Mouse (Mus musculus): ENCODE data around the gene Sgsm2. TPM values are rescaled to one million over a fixed set of nuclear protein-coding genes. Genes with fewer than 3 reads are reported as not detected.

Sgsm2 gene
- total RNA-seq, 2 experiments from 2014 or later, result 3.0 to 6.7 TPM

DNA sequence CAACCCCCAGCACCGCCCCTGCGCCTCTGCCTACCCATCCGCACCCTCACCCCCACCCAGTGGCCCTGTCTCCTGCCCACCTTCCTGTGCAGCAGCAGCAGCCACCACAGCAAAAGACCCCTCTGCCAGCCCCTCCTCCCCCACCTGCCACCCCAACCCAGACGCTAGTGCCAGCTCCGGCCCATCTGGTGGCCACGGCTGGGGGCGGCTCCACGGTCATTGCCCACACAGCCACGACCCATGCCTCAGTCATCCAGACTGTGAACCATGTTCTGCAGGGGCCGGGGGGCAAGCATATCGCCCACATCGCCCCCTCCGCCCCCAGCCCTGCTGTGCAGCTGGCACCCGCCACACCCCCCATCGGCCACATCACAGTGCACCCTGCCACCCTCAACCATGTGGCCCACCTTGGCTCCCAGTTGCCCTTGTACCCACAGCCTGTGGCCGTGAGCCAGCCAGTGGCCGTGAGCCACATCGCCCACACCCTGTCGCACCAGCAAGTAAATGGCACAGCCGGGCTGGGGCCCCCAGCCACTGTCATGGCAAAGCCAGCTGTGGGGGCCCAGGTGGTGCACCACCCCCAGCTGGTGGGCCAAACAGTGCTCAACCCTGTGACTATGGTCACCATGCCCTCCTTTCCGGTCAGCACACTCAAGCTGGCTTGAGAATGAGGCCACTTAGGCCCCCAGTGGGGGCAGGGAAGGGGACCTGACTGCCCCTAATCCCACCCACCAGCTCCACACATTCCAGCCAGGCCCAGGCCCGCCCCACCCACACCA lies 54.0 kb downstream of the Sgsm2 start:
- ATAC-seq (replicated peaks; ENCODE audit: poor library complexity, severe bottlenecking), result no peak

DNA sequence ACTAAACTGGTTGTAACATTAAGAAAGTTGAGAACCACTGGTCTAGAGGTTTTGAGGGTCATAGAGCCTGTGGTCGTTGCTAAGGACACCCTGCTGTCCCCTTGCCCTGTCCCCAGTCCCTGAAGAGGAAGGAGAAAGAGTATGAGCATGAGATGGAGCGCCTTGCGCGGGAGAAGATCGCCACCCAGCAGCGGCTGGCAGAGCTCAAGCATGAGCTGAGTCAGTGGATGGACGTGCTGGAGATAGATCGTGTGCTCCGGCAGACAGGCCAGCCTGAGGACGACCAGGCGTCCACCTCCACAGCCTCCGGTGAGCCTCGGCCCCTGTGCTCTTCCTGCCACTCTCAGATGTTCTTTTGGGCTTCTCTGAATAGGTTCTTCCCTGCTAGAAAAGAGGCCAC lies 54.8 kb downstream of the Sgsm2 start:
- ATAC-seq (replicated peaks; ENCODE audit: poor library complexity, severe bottlenecking), result no peak

DNA sequence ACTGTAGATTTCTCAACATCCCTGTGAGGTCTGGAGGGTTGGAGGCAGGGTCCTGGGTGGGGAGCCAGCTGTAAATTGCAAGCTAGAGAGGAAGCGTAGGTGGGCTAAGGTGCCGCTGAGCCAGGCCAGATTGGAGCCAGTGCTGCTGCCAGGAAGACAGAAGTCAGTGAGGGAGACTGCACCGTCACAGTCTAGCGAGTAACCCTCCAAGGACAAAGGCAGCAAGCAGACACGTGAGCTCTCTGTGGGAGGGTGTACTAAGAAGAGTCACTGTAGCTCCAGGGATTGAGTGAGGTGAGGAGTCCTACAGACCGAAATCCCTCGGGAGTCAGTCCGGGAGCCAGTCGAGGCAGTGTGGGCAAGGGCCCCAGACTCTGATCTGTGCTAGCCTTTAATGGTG lies 55.5 kb downstream of the Sgsm2 start:
- ATAC-seq (replicated peaks; ENCODE audit: poor library complexity, severe bottlenecking), result no peak

DNA sequence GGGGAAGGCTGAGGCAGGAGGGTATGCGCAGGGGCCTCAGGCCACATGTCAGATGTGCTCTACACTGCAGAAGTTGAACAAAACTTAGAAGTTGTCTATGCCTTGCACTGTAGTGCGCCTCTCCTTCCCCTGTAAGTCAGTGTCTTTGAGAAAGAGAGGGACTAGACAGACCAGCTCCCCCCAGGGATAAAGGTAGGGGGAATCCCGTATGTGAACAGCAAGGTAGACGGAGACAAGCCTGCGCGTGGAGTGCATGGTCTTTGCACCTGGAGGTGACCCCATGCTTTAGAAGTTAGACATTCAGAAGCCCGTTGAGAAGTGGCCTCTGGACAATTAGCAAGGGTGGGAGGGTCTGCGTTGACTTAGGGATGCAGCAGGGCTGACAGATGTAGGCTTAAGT lies 56.1 kb downstream of the Sgsm2 start:
- no peak for ATAC-seq (replicated peaks; ENCODE audit: poor library complexity, severe bottlenecking)

DNA sequence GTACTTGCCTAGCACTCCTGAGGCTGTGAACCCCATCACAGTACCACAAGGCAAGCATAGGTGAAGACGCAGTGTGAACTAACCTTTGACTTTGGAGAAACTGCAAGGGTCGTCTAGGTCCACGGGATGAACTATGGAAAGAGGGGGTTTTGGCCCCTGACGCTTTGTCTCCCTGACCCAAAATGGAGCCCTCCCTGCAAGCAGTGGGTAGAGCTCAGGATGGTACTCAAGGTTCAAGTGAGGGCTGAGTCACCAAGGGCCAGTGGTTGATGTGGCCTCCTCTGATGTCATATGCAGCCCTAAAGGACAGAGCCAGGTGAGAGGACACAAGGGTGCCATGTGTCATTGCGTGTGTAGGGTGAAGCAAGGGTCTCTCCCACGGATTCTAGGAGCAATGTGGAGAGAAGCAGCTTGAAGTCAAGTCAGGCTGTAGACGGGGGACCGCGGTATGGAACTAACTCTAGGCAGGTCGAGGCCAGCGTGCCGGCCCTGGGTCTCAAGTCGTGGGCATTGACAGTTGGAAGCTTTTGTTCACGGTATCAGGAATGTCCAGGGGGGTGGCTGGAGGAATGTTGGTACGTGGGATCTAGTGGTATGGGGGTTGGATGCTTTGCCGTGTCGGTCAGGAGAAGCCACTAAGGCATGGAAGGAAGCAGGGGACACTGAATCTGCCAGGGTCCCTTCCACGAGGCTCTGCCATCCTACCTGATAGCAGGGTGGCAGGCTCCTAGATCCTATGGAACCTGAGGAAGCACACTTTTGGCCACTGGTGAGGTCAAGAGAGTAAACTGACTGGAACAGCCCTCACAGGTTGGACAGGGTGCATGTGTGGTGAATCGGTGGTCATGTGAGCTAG lies 56.8 kb downstream of the Sgsm2 start:
- ATAC-seq (replicated peaks; ENCODE audit: poor library complexity, severe bottlenecking), result no peak

DNA sequence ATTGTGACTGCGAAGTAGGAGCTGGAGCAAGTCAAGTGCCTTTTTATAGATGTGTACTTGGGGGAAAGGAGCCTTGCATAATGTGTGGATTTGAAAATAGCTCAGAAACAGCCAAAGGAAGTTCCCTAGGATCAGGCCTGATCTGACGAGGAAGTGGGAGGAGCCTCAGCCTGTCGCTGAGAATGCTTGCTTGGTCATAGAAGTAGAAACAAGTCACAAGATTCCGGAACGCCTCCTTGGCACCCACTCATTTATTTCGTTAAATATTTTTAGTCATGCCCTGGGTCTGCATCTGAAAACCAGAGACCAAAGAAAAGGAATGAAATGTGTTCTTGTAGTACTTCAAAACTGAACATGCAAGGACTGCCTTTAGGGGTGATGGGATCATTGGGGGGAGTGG lies 57.9 kb downstream of the Sgsm2 start:
- ATAC-seq (replicated peaks; ENCODE audit: poor library complexity, severe bottlenecking), result peak; percentile 43

DNA sequence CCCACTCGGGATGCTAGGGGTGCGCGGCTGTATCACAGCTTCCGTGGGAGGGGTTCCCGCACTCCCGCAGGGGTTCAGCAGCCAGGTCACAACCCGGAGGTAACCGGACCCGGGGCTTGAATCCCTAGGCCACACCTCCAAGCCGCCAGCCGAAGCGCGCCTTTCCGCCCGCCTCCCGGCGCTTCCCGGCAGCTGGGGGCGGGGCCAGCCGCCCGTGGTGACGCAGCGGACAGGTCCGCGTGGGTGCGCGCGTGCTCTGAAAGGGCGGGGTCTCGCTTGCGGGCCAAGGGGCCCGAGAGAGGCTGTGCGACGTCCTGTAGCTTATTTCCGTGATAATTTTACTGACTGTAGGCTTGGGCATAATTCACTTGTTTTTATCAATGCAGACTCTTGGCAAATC lies 58.4 kb downstream of the Sgsm2 start:
- ATAC-seq (replicated peaks; ENCODE audit: poor library complexity, severe bottlenecking), result peak; percentile 59

DNA sequence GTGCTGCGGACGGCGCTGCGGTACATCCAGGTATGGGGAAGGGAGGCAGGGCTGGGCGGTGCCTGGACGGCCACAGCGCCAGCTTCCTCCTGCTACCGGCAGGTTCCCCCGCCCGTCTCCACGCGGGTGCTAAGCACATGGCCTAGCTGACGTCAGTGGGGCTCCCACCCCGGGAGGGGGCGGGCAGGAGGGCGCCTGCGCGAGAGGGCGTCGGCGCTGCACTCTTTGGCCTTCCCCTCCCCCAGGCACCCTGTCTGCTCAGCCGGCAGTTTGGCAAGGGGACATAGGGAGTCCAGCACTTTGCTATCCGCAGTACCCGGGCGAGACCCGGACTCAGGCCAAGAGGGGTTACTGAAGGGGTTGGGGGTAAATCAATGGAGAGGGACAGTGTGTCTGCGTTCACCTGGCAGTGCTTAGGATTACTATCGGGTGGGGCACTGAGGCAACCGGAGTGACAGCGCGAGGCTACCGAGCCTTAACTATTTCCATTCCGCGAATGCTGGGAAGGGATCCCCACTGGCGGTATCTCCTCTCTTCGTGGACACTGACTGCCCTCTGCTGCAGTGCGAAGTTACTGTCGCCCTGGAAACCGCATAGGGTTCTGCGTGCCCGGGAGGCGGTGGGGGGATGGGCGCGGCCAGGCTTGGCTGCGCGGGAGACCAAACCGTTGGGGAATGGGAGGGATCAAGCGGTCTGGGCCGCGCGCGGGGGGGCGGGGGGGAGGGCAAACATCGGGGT lies 59.0 kb downstream of the Sgsm2 start:
- ATAC-seq (replicated peaks; ENCODE audit: poor library complexity, severe bottlenecking), result peak; percentile 62

DNA sequence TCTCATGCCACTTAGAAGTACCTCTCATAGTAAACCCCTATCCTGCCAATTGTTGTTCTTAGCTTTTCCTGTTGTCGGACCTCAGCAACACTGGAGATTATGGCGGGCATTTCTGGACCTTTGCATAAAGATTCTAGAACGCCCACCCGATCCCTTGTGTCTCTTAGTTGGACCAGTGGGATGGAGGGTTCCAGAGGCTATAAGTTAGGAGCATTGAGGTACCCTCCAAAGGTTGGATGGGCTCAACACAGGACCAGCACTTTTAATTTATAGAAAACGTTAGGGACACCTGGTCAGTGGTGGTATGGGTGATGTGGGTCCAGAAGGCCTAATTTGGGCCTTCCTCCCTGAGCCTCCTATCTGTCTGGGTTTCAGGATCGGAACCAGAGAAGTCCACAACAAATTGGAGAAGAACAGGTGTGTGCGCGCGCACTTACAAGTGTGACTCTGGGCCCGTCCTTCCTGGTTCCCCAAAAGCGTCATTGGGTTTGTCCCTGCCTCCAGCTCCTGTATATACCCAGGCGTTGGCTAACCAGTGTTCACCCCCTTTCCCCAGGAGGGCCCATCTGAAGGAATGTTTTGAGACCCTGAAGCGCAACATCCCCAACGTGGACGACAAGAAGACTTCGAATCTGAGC lies 59.7 kb downstream of the Sgsm2 start:
- ATAC-seq (replicated peaks; ENCODE audit: poor library complexity, severe bottlenecking), result peak; percentile 14

DNA sequence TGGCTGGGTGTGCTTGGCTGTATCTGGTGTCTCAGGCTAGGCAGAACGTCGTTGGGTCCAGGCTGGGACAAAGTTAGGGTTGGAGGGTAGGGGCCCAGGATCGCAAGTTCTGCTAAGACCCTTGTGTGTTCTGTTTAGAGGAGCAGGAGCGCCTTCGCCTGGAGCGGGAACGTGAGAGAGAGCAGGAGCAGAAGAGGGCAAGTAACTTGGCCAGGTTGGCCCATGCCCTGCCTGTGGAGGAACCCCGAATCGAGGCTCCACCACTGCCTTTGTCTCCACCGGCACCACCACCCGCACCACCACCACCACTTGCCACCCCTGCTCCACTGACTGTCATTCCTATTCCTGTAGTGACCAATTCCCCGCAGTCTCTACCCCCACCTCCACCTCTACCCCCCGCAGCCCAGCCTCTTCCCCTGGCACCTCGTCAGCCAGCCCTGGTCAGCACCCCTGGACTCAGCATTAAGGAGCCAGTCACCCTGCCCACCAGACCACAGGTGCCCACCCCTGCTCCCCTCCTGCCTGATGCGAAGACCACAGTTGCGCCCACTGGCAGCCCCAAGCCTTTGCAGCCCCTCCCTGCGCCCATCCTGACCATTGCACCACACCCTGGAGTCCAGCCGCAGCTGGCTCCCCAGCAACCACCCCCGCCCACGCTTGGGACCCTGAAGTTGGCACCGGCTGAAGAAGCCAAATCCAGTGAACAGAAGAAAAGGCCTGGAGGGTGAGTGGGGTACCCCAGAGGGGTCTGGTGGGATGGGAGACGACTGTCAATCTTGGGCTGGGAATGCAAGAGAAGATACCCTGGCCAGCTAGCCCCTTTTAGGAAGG lies 60.4 kb downstream of the Sgsm2 start:
- no peak for ATAC-seq (replicated peaks; ENCODE audit: poor library complexity, severe bottlenecking)

DNA sequence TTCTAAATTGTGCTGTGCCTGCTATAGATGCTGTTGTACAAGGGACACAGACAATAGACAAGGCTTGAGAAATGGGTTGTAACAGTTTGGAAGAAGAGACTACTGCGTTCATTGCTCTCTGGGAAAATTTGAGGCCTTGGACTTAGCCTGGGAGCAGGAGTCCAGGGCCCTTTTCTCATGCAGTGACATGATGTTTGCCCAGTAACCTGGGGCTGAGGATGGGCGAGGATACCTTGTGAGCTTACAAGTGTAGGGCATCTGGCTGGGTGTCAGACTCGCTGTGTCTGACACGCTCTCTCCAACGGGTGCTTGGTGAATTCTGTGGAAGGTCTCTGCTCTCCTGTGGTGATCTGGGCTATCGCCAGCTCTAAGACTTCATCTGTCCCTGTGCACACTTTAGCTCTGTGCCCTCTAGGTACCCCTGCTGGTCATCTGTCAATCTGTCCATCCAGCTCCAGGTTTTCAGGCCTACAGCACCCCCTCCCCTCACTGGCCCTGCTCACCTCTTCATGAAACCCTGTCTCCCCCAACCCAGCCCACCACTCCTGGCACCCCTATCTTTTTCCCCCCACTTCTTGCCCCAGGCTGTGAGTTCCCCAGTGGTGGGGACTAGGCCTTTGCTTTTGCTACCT lies 61.2 kb downstream of the Sgsm2 start:
- no peak for ATAC-seq (replicated peaks; ENCODE audit: poor library complexity, severe bottlenecking)

DNA sequence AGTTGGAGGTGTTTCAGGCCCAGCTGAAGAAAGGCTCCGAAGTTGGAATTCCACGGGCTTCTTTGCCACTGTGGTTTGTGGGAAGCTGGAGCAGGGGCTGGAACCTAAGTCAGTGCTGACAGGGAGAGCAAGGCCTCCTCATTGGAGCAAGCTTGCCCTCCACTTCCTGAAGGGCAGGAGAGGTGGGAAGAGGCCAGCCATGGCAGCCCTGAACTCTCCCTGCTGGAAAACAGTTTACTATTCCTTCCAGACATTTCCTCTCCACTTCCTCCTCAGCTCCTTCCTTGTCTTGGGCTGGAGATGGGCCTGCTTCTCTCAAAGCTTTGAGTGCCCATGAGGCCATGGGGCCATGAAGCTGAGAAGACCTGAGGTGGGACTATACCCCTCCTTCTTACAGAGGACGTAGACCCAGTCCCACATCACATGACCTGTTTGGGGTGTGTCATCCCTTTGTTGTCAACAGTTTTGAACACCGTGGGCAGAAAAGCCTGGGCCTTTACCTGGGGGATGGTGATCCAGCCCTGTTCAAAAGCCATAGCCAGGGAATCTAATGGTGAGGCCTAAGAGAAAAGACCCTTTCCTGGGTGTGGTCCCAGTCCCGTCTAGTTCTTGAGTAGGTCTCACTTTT lies 62.1 kb downstream of the Sgsm2 start:
- ATAC-seq (replicated peaks; ENCODE audit: poor library complexity, severe bottlenecking), result no peak

DNA sequence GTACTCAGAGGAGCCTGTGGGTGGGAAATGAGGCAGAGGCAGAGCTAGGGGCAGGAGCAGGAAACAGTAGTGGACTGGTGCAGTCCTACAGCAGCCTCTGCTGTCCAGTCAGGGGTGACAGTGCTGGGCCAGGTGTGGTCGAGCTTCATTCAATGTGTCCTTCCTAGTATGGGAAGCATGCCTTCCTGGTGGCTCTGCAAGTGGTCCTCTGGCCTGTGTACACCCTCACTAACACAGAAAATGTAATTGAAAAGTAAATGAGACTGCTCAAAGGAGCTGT lies 62.6 kb downstream of the Sgsm2 start:
- no peak for ATAC-seq (replicated peaks; ENCODE audit: poor library complexity, severe bottlenecking)

DNA sequence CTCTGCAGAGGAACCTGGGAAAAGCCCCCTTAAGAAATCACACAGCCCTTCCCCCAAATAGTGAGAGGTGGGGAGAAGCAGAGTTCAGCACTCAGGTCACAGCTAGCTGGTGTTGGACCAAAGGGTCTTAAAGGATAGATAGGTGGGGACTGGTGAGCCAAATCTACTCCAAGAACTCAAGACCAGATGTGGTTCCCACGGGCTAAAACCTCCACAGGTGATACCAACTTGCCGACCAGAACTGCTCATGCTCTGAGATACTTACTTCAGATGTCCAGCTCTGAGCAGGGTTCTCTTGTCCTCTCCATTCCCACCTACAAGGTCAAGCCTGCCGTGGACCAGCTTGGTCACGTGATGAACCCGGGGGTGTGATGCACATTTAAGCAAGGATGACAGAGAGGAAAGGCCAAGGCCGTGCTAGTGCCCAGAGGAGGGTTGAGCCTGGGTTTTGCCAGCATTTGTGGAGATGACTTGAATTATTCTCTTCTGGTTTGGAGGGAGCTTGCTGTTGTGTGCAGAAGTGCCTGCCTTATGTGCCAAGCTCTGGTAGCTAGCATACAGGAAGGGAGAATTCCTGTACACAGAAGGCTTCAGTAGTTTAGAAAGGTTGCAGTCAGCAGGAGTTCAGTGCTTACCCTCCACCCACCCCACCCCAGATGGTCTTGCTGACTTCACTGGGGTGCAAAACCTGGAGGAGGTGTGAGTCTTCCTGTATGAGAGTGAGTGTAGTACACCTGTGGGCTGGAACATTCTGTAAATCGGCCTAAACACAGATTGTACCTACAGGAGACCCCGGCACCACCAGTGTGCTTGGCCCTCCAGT lies 63.1 kb downstream of the Sgsm2 start:
- no peak for ATAC-seq (replicated peaks; ENCODE audit: poor library complexity, severe bottlenecking)

DNA sequence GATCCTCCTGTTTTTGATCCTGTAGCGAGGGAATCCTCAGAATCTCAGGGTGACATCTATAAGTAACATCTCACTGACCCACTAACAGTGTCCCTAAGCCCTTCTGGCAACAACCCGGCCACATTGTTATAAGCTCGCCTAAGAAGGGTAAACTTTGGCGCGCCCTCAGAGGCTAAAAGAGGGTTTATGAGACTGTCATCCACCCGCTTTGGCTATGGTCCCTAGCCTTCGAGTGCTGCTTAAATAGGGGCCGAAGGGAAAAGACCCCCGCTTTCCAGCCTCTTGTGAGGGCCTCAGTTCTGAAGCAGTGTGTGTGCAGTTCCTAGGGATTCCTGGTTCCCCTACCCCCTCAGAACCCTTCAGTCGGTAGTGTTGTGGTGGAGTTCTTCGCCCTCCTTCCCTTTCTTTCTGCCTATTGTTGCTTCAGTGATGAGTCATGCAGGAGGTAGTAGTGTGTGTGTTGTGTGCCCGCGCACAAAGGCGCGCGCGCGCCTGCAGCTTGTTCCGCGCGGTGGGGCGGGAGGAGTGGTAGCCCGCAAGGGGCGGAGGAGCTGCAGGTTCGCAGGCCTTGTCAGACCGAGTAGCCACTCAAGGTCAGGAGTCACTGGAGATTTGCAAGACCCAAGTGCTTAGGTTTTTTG lies 64.2 kb downstream of the Sgsm2 start:
- peak; percentile 15 for ATAC-seq (replicated peaks; ENCODE audit: poor library complexity, severe bottlenecking)

DNA sequence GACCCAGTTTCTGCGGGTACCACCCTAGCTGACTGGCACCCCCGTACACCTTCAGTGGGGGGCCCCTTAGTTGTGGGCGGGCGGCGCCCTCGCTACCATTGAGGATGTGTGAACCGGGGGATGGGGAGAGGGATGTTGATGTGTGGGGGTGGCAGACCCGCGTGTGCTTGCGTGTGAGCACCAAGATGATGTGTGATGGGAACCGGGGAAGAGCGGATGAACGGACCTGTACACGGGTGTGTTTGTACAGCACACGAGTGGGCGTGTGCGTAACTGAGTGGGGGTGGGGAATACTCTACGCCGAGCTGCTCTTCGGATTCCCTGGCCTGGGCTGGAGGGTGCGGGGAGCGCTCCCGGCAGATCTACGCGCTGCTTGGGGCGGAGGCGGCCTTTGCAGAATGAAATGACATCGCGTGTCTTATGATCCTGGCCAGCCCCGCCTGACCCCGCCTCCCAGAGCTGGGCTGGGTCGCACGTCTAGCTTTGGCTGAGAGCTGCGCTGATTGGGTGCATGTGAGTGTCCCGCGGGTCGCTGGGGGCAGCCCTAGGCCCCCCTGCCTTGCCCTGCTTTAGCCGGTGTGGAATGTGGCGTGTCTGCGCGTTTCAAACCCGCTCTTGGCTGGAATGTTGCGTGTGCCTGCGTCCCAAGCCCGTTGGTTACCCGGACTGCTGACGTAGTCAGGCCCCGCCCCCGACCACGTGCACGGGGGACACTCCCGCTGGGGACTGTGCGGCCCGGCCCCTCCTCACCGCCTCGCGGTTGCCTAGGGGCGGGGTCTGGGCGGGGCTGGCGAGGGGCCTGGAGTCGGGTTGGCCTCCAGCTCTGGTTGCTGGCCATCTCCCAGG lies 65.0 kb downstream of the Sgsm2 start:
- ATAC-seq (replicated peaks; ENCODE audit: poor library complexity, severe bottlenecking), result peak; percentile 39

DNA sequence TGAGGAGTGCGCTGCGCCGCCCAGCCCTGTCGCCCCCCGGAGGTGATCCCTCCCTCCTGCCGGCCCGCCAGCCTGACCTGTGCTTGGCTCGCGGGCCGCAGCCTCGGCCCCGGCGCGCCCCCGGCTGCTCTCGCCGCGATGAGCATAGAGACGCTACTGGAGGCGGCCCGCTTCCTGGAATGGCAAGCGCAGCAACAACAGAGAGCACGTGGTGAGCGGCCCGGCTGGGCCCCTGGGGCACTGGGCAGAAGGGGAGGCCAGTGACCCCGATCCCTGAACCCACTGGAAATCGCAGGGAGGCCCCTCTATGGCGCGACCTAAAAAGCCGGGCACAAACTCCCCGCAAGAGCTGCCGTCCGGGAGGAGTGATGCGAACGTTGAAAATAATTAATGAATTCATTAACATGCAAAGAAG lies 65.7 kb downstream of the Sgsm2 start:
- no peak for ATAC-seq (replicated peaks; ENCODE audit: poor library complexity, severe bottlenecking)
